Mouse (Mus musculus) spleen, adult 2 months (tissue): ENCODE results near the gene Rpp14. TPM values are rescaled to one million over a fixed set of nuclear protein-coding genes. Genes with fewer than 3 reads are reported as not detected.
A peak's percentile ranks its signal among the peaks of the same experiment; 100 is the strongest.

ENCODE experiments used
- DNase-seq, 2 experiments: peaks; one replicate each; pipeline versions ENCODE4 v3.0.0 to v3.0.0-alpha.2; 2012 to 2021; ENCODE audit warnings: low spot score in 2 of 2, low read depth in 1 of 2
- H3K27ac ChIP-seq: fragments of 200-500 bp; 2 replicates; pipeline ENCODE4 v1.5.1; 2012; ENCODE audit warnings: low read length, inconsistent platforms; ENCODE audit not compliant: insufficient read depth
- H3K27me3 ChIP-seq: fragments of 200-500 bp; 2 replicates; pipeline ENCODE4 v1.6.1; 2012; ENCODE audit warnings: mild to moderate bottlenecking, moderate library complexity, low read length, inconsistent platforms; ENCODE audit not compliant: control insufficient read depth, insufficient read depth
- H3K36me3 ChIP-seq: fragments of 200-500 bp; 2 replicates; pipeline ENCODE4 v1.6.1; 2012; ENCODE audit warnings: mild to moderate bottlenecking, low read length, inconsistent platforms; ENCODE audit not compliant: control insufficient read depth, insufficient read depth
- H3K4me1 ChIP-seq: fragments of 200-500 bp; 2 replicates; pipeline ENCODE4 v1.6.1; 2011; ENCODE audit warnings: inconsistent platforms; ENCODE audit not compliant: control insufficient read depth, insufficient read depth, insufficient read length
- H3K4me3 ChIP-seq: fragments of 200-500 bp; 2 replicates; pipeline ENCODE4 v1.5.1; 2011; ENCODE audit warnings: mild to moderate bottlenecking, inconsistent platforms; ENCODE audit not compliant: insufficient read depth, insufficient read length; ENCODE audit errors: extremely low read depth
- CTCF ChIP-seq: fragments of 200-500 bp; IDR thresholded peaks from 2 replicates; pipeline ENCODE4 v1.5.1; 2011; ENCODE audit warnings: mild to moderate bottlenecking, inconsistent platforms; ENCODE audit not compliant: insufficient read depth, insufficient read length, insufficient replicate concordance; ENCODE audit errors: extremely low read depth
- POLR2A ChIP-seq: fragments of 200-500 bp; IDR thresholded peaks from 2 replicates; pipeline ENCODE4 v1.6.1; 2011; ENCODE audit warnings: low read depth, low read length, inconsistent platforms
- WGBS: fragments of 180-500 bp; shearing (Covaris S2); methylation state at CpG from one replicate; pipeline ENCODE4 v1.1.7; 2018; 5-methylcytosine and 5-hydroxymethylcytosine counted together
- polyA plus RNA-seq: library from polyadenylated mRNA; depleted of rRNA; stranded (reverse); fragments of >200 nt; gene quantifications from 2 replicates; pipeline ENCODE4 v1.2.3, GENCODE M21; 2012

Rpp14 gene
- polyA plus RNA-seq, 1 experiment = 4.7 TPM

DNA sequence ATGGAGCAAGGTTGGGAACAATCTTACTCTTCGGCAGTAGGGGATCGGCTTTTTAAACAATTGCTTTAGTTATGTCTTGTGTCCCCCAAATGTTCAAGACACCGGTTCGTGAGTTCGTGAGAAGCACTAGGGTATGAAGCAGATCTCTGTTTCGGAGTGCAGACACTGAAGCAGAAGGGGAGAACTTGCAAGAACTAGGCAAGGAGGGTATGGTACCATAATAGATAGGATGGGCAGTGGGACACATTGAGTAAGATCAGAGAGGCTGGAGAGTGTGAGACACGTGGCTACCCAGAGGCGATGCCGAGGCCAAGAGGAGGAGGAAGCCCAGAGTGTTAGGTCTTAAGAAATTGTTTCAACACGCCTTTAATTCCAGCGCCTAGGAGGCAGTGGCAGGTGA is 551 bp downstream of the Rpp14 start:
- DNase-seq = no peak
- under 1% methylated on average over 11 of the region's 11 CpGs for WGBS

DNA sequence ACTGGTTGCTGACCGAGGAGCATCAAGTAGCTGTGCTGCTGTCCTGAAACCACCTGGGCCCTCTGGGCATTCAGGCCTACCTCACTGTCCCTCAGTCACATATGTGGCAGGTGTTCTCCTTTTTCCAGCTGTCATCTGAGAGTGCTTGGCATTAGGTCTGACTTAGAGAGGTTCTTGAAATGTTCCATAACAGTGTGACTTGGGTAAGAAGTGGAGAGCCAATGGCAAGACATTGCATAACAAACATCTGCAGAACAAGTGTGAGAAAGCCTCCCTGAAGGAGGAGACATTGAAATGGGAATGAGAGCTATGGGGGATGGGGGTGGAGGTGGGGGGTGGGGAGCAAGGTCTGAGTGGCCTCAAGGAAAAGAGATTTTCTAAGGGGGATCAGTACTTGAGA is 2.8 kb downstream of the Rpp14 start:
- Histone ChIP-seq H3K4me1 (no peaks in the 10 kb centered on the region; the same call in 1 of the 2 replicates), H3K27ac (no peak overlapping the region)
- 94% methylated on average over 1 of the region's 1 CpGs for WGBS

More for the DNA sequence above, 551 bp downstream of the Rpp14 start:
- Histone ChIP-seq H3K27me3 (no peaks in the 10 kb centered on the region), H3K27ac (peak overlapping the region; percentile 95), H3K4me1 (no peaks in the 10 kb centered on the region; the same call in 1 of the 2 replicates), H3K36me3 (peaks cover 11% of the 10 kb centered on the region), H3K4me3 (peak overlapping the region; percentile 74)
- no peak for TF ChIP-seq POLR2A
- no peak for TF ChIP-seq CTCF

DNA sequence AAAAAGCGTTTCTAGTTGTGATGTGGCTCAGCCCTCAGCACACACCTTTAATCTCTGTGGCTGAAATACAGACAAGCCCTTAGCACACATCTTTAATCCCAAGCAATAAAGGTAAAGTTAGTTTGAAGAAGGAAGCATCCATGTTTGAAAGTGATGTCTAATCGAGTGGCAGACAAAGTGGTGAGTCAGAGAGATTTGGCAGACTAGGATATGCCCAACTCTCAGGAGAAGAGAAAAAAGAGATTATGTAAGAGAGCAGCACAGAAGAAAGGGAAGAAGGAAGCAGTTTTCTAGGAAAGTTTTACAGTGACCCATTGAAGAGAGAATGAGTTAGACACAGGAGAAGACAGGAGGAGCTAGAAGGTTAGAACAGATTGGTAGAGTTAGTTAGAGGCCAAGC is 8.8 kb downstream of the Rpp14 start:
- Histone ChIP-seq H3K36me3 (peaks cover 35% of the 10 kb centered on the region), H3K4me3 (no peak overlapping the region), H3K27ac (no peak overlapping the region), H3K4me1 (no peaks in the 10 kb centered on the region), H3K27me3 (no peaks in the 10 kb centered on the region)
- no peak for DNase-seq
- WGBS = 87% methylated on average over 2 of the region's 2 CpGs
- TF ChIP-seq CTCF (no peak), POLR2A (no peak)

More for the DNA sequence above, 2.8 kb downstream of the Rpp14 start:
- Histone ChIP-seq H3K27me3 (no peaks in the 10 kb centered on the region), H3K4me3 (no peak overlapping the region), H3K36me3 (peaks cover 19% of the 10 kb centered on the region)
- no peak for DNase-seq
- no peak for TF ChIP-seq CTCF
- TF ChIP-seq POLR2A = no peak

DNA sequence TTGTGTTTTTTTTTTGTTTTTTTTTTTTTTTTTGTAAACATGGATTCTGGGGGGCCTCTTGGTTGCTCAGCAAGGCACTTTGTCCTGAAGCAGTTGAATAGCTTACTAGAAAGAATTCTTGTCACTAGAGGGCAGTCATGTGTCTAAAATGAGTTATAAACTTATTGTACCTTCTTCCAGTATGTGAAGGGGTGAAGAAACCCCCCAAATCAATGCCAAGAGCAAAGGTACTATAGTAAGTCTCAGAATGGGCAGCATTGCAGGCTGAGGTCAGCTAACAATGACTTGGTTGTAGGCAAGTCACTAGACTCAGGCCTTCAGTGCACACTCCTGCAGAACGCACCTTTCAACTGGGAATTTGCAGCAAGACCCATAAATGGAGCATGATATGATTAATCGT is 12.4 kb downstream of the Rpp14 start:
- no peak overlapping the region for H3K4me3 ChIP-seq
- H3K36me3 ChIP-seq = peaks cover 22% of the 10 kb centered on the region
- TF ChIP-seq CTCF (no peak), POLR2A (no peak)
- WGBS = 86% methylated on average over 2 of the region's 2 CpGs
- H3K4me1 ChIP-seq = peaks cover 6% of the 10 kb centered on the region; the same call in 1 of the 2 replicates
- DNase-seq = no peak
- no peaks in the 10 kb centered on the region for H3K27me3 ChIP-seq
- no peak overlapping the region for H3K27ac ChIP-seq

DNA sequence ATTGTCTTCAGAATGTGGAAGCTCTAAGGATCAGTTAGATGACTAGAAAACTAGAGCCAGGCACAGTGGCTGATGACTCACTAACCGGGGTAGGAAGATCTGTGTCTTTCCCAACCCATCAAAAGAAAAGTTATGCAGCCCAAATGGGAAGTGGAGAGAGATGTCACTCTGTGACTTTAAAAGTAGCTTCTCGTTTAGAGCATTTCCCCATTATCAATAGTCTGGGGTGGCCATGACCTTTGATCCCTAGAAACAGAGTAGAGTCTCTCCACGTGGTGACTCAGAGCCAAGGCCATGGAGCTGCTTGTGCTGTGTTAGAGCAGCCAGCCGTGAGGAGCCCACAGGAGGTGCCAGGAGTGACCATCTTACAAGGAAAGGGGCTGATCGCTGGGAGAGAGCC is 13.3 kb downstream of the Rpp14 start:
- TF ChIP-seq POLR2A (no peak), CTCF (no peak)
- Histone ChIP-seq H3K4me1 (peaks cover 6% of the 10 kb centered on the region; the same call in 1 of the 2 replicates), H3K27ac (no peak overlapping the region), H3K27me3 (no peaks in the 10 kb centered on the region), H3K36me3 (peaks cover 17% of the 10 kb centered on the region), H3K4me3 (no peak overlapping the region)
- 68% methylated on average over 5 of the region's 5 CpGs for WGBS
- DNase-seq = no peak

DNA sequence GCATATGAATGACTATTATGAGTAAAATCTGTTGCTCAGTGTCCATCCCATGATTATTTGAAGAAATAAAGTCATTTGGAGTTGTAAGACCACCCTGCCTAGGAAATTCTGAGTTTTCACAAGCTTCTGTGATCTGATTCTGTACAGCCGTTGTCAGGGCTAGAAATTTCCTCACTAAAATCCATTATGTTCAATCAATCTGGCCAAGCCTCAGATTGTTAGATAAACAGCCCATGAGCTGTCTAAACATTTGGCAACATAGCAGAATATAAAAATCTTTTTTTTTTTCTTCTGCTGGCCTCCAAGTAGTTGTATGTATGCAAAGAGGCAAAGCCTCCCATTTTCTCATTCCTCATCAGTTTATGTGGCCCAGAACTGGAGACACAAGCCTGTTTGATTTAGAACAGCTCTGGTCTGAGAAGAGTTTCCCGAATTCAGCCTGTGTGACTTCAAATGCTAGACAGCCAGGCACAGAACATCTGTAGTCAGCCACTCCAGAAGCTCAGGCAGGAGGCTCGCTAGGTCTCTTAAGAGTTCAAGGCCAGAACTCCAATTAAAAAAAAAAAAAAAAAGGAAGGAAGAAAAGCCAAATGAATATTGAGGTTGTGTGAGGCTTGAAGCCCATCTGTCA is 14.9 kb downstream of the Rpp14 start:
- Histone ChIP-seq H3K4me3 (no peak overlapping the region), H3K36me3 (peaks cover 8% of the 10 kb centered on the region), H3K4me1 (peaks cover 8% of the 10 kb centered on the region; the same call in 1 of the 2 replicates), H3K27me3 (no peaks in the 10 kb centered on the region), H3K27ac (no peak overlapping the region)
- no peak for DNase-seq
- 42% methylated on average over 3 of the region's 3 CpGs for WGBS
- TF ChIP-seq POLR2A (no peak), CTCF (no peak)

DNA sequence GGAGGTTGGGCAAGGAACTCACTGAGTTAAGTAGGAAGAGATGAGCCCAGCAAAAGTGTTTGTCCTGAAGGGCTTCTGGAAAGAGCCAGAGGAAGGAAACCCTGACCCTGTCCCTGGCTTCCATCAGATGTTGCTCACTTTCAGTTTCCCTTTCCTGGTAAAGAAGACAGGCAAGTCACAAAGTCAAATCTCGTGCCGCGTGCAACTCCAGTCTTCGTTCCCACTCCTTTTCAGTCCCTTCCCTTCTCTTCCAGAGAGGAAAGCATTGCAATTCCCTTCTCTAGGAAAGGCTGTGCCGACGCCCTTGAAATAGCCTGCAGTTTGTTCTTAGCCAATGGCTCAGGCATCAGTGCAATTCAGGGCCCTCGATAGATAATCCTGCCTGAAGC is 15.4 kb downstream of the Rpp14 start:
- TF ChIP-seq POLR2A = no peak
- TF ChIP-seq CTCF = no peak
- H3K4me3 ChIP-seq = no peak overlapping the region

More for the DNA sequence above, 15.4 kb downstream of the Rpp14 start:
- DNase-seq = no peak
- no peaks in the 10 kb centered on the region for H3K27me3 ChIP-seq
- peak overlapping the region; percentile 1; the same call in 1 of the 2 replicates for H3K27ac ChIP-seq
- 37% methylated on average over 7 of the region's 7 CpGs for WGBS
- peaks cover 4% of the 10 kb centered on the region for H3K36me3 ChIP-seq
- peaks cover 8% of the 10 kb centered on the region; the same call in 1 of the 2 replicates for H3K4me1 ChIP-seq
